Mouse (Mus musculus) bone marrow, adult 2 months (tissue): Measurements from ENCODE around the gene Clpsl2.

Experiments
- CTCF ChIP-seq: fragments of 200-500 bp; IDR thresholded peaks from 2 replicates; pipeline ENCODE4 v1.5.1; 2011; ENCODE audit warnings: low read length, control low read depth; ENCODE audit not compliant: control insufficient read depth, insufficient read depth
- POLR2A ChIP-seq: fragments of 200-500 bp; IDR thresholded peaks from 2 replicates; pipeline ENCODE4 v1.6.1; 2011; ENCODE audit warnings: low read depth, mild to moderate bottlenecking, control low read depth, low read length, borderline replicate concordance; ENCODE audit not compliant: control insufficient read depth

- TF ChIP-seq CTCF (no peak), POLR2A (no peak)
Observed at GRCm38 (mm10) chr17:28517441-28517955, 31.7 kb upstream of the Clpsl2 start, which contains the start of gene Fkbp5.
